Mouse (Mus musculus) MEL (cell line): ENCODE measurements around the gene 4930404H24Rik. TPM values are rescaled to one million over a fixed set of nuclear protein-coding genes. Genes with fewer than 3 reads are reported as not detected.

Experiments used
- DNase-seq: peaks from one replicate; pipeline ENCODE4 v3.0.0; 2011; ENCODE audit warnings: low read depth, low spot score
- H3K27ac ChIP-seq: 2 replicates; pipeline ENCODE4 v1.5.1; 2012; ENCODE audit warnings: low read depth, mild to moderate bottlenecking, control low read depth, low read length, moderate library complexity; ENCODE audit not compliant: control insufficient read depth
- H3K27me3 ChIP-seq, 2 experiments: fragments of 150-350 bp in 1 of 2; sonication (generic) in 1 of 2; 2 replicates each; pipeline ENCODE4 v1.6.1; 2012; ENCODE audit warnings: low read length in 2 of 2, mild to moderate bottlenecking in 2 of 2, improper control_type of control experiment in 1 of 2, moderate library complexity in 1 of 2; ENCODE audit not compliant: insufficient read depth in 2 of 2, control insufficient read depth in 1 of 2
- H3K36me3 ChIP-seq, 2 experiments: 2 replicates each; pipeline ENCODE4 v1.6.1; 2012 to 2014; ENCODE audit warnings: low read length in 2 of 2, improper control_type of control experiment in 1 of 2, inconsistent platforms in 1 of 2, mild to moderate bottlenecking in 1 of 2; ENCODE audit not compliant: insufficient read depth in 2 of 2, control insufficient read depth in 1 of 2
- H3K4me1 ChIP-seq, 2 experiments: fragments of 150-350 bp in 1 of 2; sonication (generic) in 1 of 2; 2 replicates each; pipeline ENCODE4 v1.6.1; 2012; ENCODE audit warnings: low read length in 2 of 2, improper control_type of control experiment in 1 of 2, mild to moderate bottlenecking in 1 of 2; ENCODE audit not compliant: insufficient read depth in 2 of 2, control insufficient read depth in 1 of 2
- H3K4me3 ChIP-seq, 2 experiments: fragments of 150-350 bp in 1 of 2; sonication (generic) in 1 of 2; 2 replicates each; pipeline ENCODE4 v1.5.1; 2012; ENCODE audit warnings: low read depth in 2 of 2, low read length in 2 of 2, mild to moderate bottlenecking in 2 of 2, moderate library complexity in 2 of 2, control low read depth in 1 of 2, improper control_type of control experiment in 1 of 2; ENCODE audit not compliant: control insufficient read depth in 1 of 2, insufficient read depth in 1 of 2
- H3K79me2 ChIP-seq: 2 replicates; pipeline ENCODE4 v1.6.1; 2012; ENCODE audit warnings: mild to moderate bottlenecking, low read length, moderate library complexity; ENCODE audit not compliant: control insufficient read depth, poor library complexity, insufficient read depth
- H3K9ac ChIP-seq: 2 replicates; pipeline ENCODE4 v1.6.1; 2012; ENCODE audit warnings: low read depth, mild to moderate bottlenecking, control low read depth, low read length, moderate library complexity; ENCODE audit not compliant: control insufficient read depth, poor library complexity, severe bottlenecking
- H3K9me3 ChIP-seq: fragments of 150-350 bp; sonication (generic); replicated peaks from 2 replicates; pipeline ENCODE4 v1.6.1; 2012; ENCODE audit warnings: mild to moderate bottlenecking, low read length, improper control_type of control experiment, moderate library complexity; ENCODE audit not compliant: insufficient read depth
- CTCF ChIP-seq, 3 experiments: IDR thresholded peaks in 2 of 3; conservative IDR thresholded peaks in 1 of 3; 2 replicates each; pipeline ENCODE4 v1.5.1; 2011 to 2012; ENCODE audit warnings: low read length in 3 of 3, low read depth in 2 of 3, mild to moderate bottlenecking in 2 of 3, improper control_type of control experiment in 1 of 3, inconsistent platforms in 1 of 3, mixed read lengths in 1 of 3, moderate library complexity in 1 of 3; ENCODE audit not compliant: control insufficient read depth in 1 of 3, insufficient read depth in 1 of 3, poor library complexity in 1 of 3, severe bottlenecking in 1 of 3
- HCFC1 ChIP-seq: IDR thresholded peaks from 2 replicates; pipeline ENCODE4 v1.6.1; 2012; ENCODE audit warnings: low read depth, mild to moderate bottlenecking, inconsistent platforms, low read length, improper control_type of control experiment, moderate library complexity
- JUND ChIP-seq: IDR thresholded peaks from 2 replicates; pipeline ENCODE4 v1.6.1; 2011; ENCODE audit warnings: low read depth, mild to moderate bottlenecking, improper control_type of control experiment, low read length
- KAT2A ChIP-seq: conservative IDR thresholded peaks from 2 replicates; pipeline ENCODE4 v1.6.1; 2012; ENCODE audit warnings: low read depth, low read length, improper control_type of control experiment, inconsistent platforms
- MAZ ChIP-seq: IDR thresholded peaks from 2 replicates; pipeline ENCODE4 v1.6.1; 2012; ENCODE audit warnings: low read depth, mild to moderate bottlenecking, inconsistent platforms, low read length, improper control_type of control experiment
- MEF2A ChIP-seq: IDR thresholded peaks from 2 replicates; pipeline ENCODE4 v1.6.1; 2014; ENCODE audit warnings: low read depth, mild to moderate bottlenecking, inconsistent platforms, low read length, improper control_type of control experiment; ENCODE audit not compliant: poor library complexity, insufficient replicate concordance, severe bottlenecking; ENCODE audit errors: extremely low read depth
- POLR2A ChIP-seq, 2 experiments: IDR thresholded peaks; 2 replicates each; pipeline ENCODE4 v1.6.1; 2011 to 2012; ENCODE audit warnings: low read length in 2 of 2, mild to moderate bottlenecking in 2 of 2, control low read depth in 1 of 2, improper control_type of control experiment in 1 of 2, low read depth in 1 of 2, moderate library complexity in 1 of 2; ENCODE audit not compliant: control insufficient read depth in 1 of 2, insufficient read depth in 1 of 2, poor library complexity in 1 of 2
- POLR2AphosphoS2 ChIP-seq: IDR thresholded peaks from 2 replicates; pipeline ENCODE4 v1.6.1; 2011; ENCODE audit warnings: low read length, improper control_type of control experiment
- RCOR1 ChIP-seq: IDR thresholded peaks from 2 replicates; pipeline ENCODE4 v1.6.1; 2012; ENCODE audit warnings: low read depth, mild to moderate bottlenecking, inconsistent platforms, low read length, improper control_type of control experiment
- TAL1 ChIP-seq: IDR thresholded peaks from 2 replicates; pipeline ENCODE4 v1.6.1; 2012; ENCODE audit warnings: mild to moderate bottlenecking, inconsistent platforms, low read length, moderate library complexity, mixed read lengths
- TBP ChIP-seq: IDR thresholded peaks from 2 replicates; pipeline ENCODE4 v1.8.0; 2011; ENCODE audit warnings: low read depth, low read length, improper control_type of control experiment
- USF1 ChIP-seq: IDR thresholded peaks from 2 replicates; pipeline ENCODE4 v1.6.1; 2014; ENCODE audit warnings: low read depth, mild to moderate bottlenecking, inconsistent platforms, low read length, improper control_type of control experiment, moderate library complexity
- ZC3H11A ChIP-seq: IDR thresholded peaks from 2 replicates; pipeline ENCODE4 v1.6.1; 2012; ENCODE audit warnings: low read depth, mild to moderate bottlenecking, inconsistent platforms, low read length, improper control_type of control experiment
- ZMIZ1 ChIP-seq: IDR thresholded peaks from 2 replicates; pipeline ENCODE4 v1.6.1; 2012; ENCODE audit warnings: low read depth, mild to moderate bottlenecking, inconsistent platforms, low read length, improper control_type of control experiment, moderate library complexity
- polyA plus RNA-seq, 2 experiments: library from polyadenylated mRNA; stranded (reverse) in 1 of 2; unstranded in 1 of 2; fragments of >175 nt in 1 of 2; fragments of >200 nt in 1 of 2; gene quantifications; 2 replicates each; pipeline versions ENCODE4 v1.2.1 to v1.2.4; 2012; ENCODE audit warnings: low replicate concordance in 2 of 2, low read depth in 1 of 2; ENCODE audit not compliant: insufficient read length in 2 of 2, insufficient read depth in 1 of 2, missing spikeins in 1 of 2
- total RNA-seq: library from RNA; depleted of rRNA; stranded (reverse); fragments of 300-350 nt; gene quantifications from 2 replicates; pipeline ENCODE4 v1.2.3, GENCODE M21; 2012

The 4930404H24Rik gene
- total and polyA plus RNA-seq, 3 experiments, result 0.24 TPM; not detected in 2

DNA sequence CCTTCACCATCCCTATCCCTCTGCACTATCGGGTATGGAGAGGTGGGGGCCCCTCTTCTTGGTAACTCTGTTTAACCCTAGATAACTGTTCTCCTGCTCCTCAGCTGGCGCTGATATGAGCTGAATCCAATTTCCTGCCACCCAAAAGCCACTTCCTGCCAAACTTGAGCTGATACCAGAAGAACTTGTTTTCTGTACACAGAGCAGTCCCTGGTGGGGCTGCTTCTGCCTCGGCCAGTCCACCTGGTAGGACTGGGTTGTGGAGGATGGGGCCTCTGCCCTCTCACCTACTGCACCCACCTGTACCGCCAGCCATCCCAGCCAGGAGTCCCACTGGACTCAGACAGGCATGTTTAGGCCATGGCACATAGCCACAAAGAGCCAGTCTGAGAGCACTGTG, 3.2 kb downstream of the 4930404H24Rik start (continued):
- no peak for TF ChIP-seq MEF2A
- TF ChIP-seq ZC3H11A, result no peak
- TF ChIP-seq KAT2A, result no peak
- peak; percentile 59; the same call in 1 of the 2 replicates for TF ChIP-seq POLR2AphosphoS2
- TF ChIP-seq RCOR1, result peak; percentile 82
- TF ChIP-seq TAL1, result peak; percentile 91
- TF ChIP-seq, all 39 proteins: peak for 16

DNA sequence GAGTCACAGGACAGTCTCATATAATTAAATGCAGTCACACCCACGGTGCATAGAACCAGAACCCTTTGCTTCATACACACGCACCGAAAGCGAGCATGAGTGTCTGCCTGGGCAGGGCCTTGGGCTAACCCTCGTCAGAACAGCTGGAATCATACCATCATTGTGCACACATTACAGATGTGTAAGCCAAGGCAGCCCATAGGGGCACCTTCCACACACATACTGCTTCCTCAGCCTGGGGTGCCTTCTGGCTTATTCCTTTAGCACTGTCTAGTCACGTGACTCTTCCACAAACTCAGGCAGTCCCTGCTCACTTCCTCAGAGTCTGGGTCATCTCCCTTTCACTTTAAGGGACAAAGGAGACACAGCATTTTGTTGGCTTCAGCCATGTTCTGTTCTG, 3.7 kb downstream of the 4930404H24Rik start:
- peaks cover 0 to 34% of the 10 kb centered on the region in 2 experiments; a peak in 2 of 4 replicates for H3K36me3 ChIP-seq

DNA sequence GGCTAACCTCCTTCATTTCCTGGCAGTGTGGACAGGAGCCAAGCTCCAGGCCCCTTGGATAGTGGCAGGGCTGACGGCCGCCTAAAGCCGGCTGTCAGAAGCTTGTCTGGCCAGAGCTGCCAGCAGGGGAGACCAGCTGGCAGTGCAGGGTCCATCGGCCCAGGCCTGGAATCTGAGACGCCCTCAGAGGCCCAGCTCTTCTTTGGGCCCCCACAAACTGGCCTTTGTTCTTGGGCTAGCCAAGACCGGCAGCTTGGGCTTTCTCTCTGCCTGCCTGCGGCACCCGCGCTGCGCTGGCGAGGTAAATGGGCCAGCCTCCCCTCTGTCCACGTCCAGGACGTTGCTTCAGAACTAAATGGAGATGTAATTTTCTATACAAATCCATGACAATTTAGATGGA, 4.3 kb downstream of the 4930404H24Rik start:
- Histone ChIP-seq H3K9ac (no peak overlapping the region), H3K4me1 (peaks cover 15 to 39% of the 10 kb centered on the region in 2 experiments), H3K4me3 (no peak overlapping the region), H3K9me3 (no peaks in the 10 kb centered on the region), H3K27me3 (no peaks in the 10 kb centered on the region)
- no peak for DNase-seq
- TF ChIP-seq TBP (no peak), ZMIZ1 (no peak), JUND (no peak), RCOR1 (no peak), MAZ (no peak), HCFC1 (no peak), POLR2A (IDR thresholded peaks at IDR 0.05; ENCODE audit: control insufficient read depth in 1 of 2, insufficient read depth in 1 of 2, low read depth in 1 of 2, low read length in 2 of 2, poor library complexity in 1 of 2) (no peak)
- TF ChIP-seq, all 39 proteins: peak for 0
- peak overlapping the region; percentile 92 for H3K27ac ChIP-seq
- H3K36me3 ChIP-seq, result peaks cover 0 to 30% of the 10 kb centered on the region in 2 experiments; a peak in 2 of 4 replicates
- peaks cover 8% of the 10 kb centered on the region for H3K79me2 ChIP-seq

More for the DNA sequence above, 3.7 kb downstream of the 4930404H24Rik start:
- H3K9ac ChIP-seq, result no peak overlapping the region
- peak; percentile 30 for DNase-seq
- H3K4me3 ChIP-seq, result no peak overlapping the region
- TF ChIP-seq USF1, result peak; percentile 73
- no peak for TF ChIP-seq CTCF (IDR thresholded peaks at IDR 0.05 in 2 of 3, conservative IDR thresholded peaks at IDR 0.05 in 1 of 3; ENCODE audit: control insufficient read depth in 1 of 3, insufficient read depth in 1 of 3, low read depth in 2 of 3, low read length in 3 of 3, poor library complexity in 1 of 3, severe bottlenecking in 1 of 3)
- H3K79me2 ChIP-seq, result peaks cover 8% of the 10 kb centered on the region
- no peaks in the 10 kb centered on the region for H3K27me3 ChIP-seq
- H3K4me1 ChIP-seq, result peaks cover 19 to 45% of the 10 kb centered on the region in 2 experiments
- peak overlapping the region; percentile 92 for H3K27ac ChIP-seq
- no peaks in the 10 kb centered on the region for H3K9me3 ChIP-seq
